Mouse (Mus musculus) heart, postnatal 0 days (tissue): ENCODE measurements around the gene Tmem259.

Experiments used
- CTCF ChIP-seq: IDR thresholded peaks from 2 replicates; pipeline ENCODE4 v1.5.1; 2016; ENCODE audit warnings: antibody characterized with exemption, control low read depth, low read depth
- EP300 ChIP-seq: IDR thresholded peaks from 2 replicates; pipeline ENCODE4 v1.6.1; 2016; ENCODE audit warnings: antibody characterized with exemption, low read depth

- TF ChIP-seq CTCF (no peak), EP300 (no peak; the same call in 1 of the 2 replicates)
These were observed 741 bp upstream of the Tmem259 start for GRCm38 (mm10) chr10:79984871-79985270.
